Mouse (Mus musculus): ENCODE measurements around the gene Olfr890. TPM values are rescaled to one million over a fixed set of nuclear protein-coding genes. Genes with fewer than 3 reads are reported as not detected.
"Not testable (repeated sequence)": the region's sequence is repeated elsewhere in the genome, so short reads cannot be mapped to it uniquely, and the experiment has no call there.

Gene Olfr890
- total RNA-seq (2014; rRNA removed): not detected in 2 replicates
- not detected in 2 replicates for polyA plus RNA-seq (2015; fragmentation: Nextera tagmentation; extraction: Ambion mirVana)

- no peak within 1 kb of the TSS for H3K4me2 ChIP-seq (ENCODE audit: low read depth)
- no peak for ATAC-seq
- H3K9ac ChIP-seq: no peak within 1 kb of the TSS
- H3K27me3 ChIP-seq (ENCODE audit: insufficient read depth, low read length): no peaks in the 10 kb centered on the region
- H3K4me1 ChIP-seq (ENCODE audit: insufficient read depth): no peaks in the 10 kb centered on the region
- H3K36me3 ChIP-seq (ENCODE audit: insufficient read depth): no peaks in the 10 kb centered on the region
- DNase-seq: no peak
- TF ChIP-seq CTCF (IDR thresholded peaks at IDR 0.05; ENCODE audit: low read depth): no peak
- H3K4me3 ChIP-seq (ENCODE audit: low read depth, low read length): no peak within 1 kb of the TSS
- H3K9me3 ChIP-seq (ENCODE audit: low read length): no peaks in the 10 kb centered on the region
- no peak within 1 kb of the TSS for H3K27ac ChIP-seq (ENCODE audit: low read depth, low read length)
These were observed at the start of gene Olfr890 for GRCm38 (mm10) chr9:38142217-38142616. Olfr890 (plus strand) TSS chr9:38142517.

GRCm38 (mm10) chr9:38107828-38108227 is 34.5 kb upstream of the Olfr890 start, which contains the start of gene Olfr888:
Olfr888 (plus strand) TSS chr9:38108128.
- Histone ChIP-seq H3K27me3 (ENCODE audit: insufficient read depth, low read length) (no peaks in the 10 kb centered on the region), H3K9ac (no peak within 1 kb of the TSS), H3K9me3 (ENCODE audit: low read length) (no peaks in the 10 kb centered on the region), H3K4me1 (ENCODE audit: insufficient read depth) (no peaks in the 10 kb centered on the region), H3K4me3 (ENCODE audit: low read depth, low read length) (no peak within 1 kb of the TSS), H3K4me2 (ENCODE audit: low read depth) (no peak within 1 kb of the TSS), H3K36me3 (ENCODE audit: insufficient read depth) (no peaks in the 10 kb centered on the region), H3K27ac (ENCODE audit: low read depth, low read length) (no peak within 1 kb of the TSS)
- TF ChIP-seq CTCF (IDR thresholded peaks at IDR 0.05; ENCODE audit: low read depth): no peak
- WGBS: 82% methylated on average over 1 of the region's 1 CpGs
- no peak for ATAC-seq
- no peak for DNase-seq

- Histone ChIP-seq H3K4me2 (ENCODE audit: low read depth) (no peak within 1 kb of the TSS), H3K9me3 (ENCODE audit: low read length) (no peaks in the 10 kb centered on the region), H3K27me3 (ENCODE audit: insufficient read depth, low read length) (no peaks in the 10 kb centered on the region), H3K9ac (no peak within 1 kb of the TSS), H3K4me1 (ENCODE audit: insufficient read depth) (no peaks in the 10 kb centered on the region), H3K36me3 (ENCODE audit: insufficient read depth) (no peaks in the 10 kb centered on the region), H3K4me3 (ENCODE audit: low read depth, low read length) (no peak within 1 kb of the TSS), H3K27ac (ENCODE audit: low read depth, low read length) (no peak within 1 kb of the TSS)
- DNase-seq (no peak), ATAC-seq (no peak)
- no peak for TF ChIP-seq CTCF (IDR thresholded peaks at IDR 0.05; ENCODE audit: low read depth)
These were observed 27.4 kb upstream of the Olfr890 start, which contains the start of gene Olfr889 for GRCm38 (mm10) chr9:38114898-38115297. Olfr889 (plus strand) TSS chr9:38115198.

GRCm38 (mm10) chr9:38168341-38168740 is 26.0 kb downstream of the Olfr890 start:
- WGBS: 37% methylated on average over 2 of the region's 2 CpGs

GRCm38 (mm10) chr9:38180721-38181120 is 38.4 kb downstream of the Olfr890 start, which contains the start of gene Olfr891:
Olfr891 (minus strand) TSS chr9:38180821.
- H3K4me2 ChIP-seq (ENCODE audit: low read depth): no peak within 1 kb of the TSS
- H3K36me3 ChIP-seq (ENCODE audit: insufficient read depth): no peaks in the 10 kb centered on the region
- no peaks in the 10 kb centered on the region for H3K27me3 ChIP-seq (ENCODE audit: insufficient read depth, low read length)
- TF ChIP-seq CTCF (IDR thresholded peaks at IDR 0.05; ENCODE audit: low read depth): no peak
- no peak within 1 kb of the TSS for H3K4me3 ChIP-seq (ENCODE audit: low read depth, low read length)
- H3K4me1 ChIP-seq (ENCODE audit: insufficient read depth): no peaks in the 10 kb centered on the region
- no peak within 1 kb of the TSS for H3K9ac ChIP-seq
- ATAC-seq (no peak), DNase-seq (no peak)
- H3K27ac ChIP-seq (ENCODE audit: low read depth, low read length): no peak within 1 kb of the TSS
- 88% methylated on average over 1 of the region's 1 CpGs for WGBS
- H3K9me3 ChIP-seq (ENCODE audit: low read length): 0 out of 2 replicates have a peak, but pooled peaks cover 3% of the 10 kb centered on the region

More at GRCm38 (mm10) chr9:38168341-38168740, 26.0 kb downstream of the Olfr890 start:
- not testable (repeated sequence) for H3K4me3 ChIP-seq (ENCODE audit: low read depth, low read length); H3K9me3 ChIP-seq (ENCODE audit: low read length); H3K4me2 ChIP-seq (ENCODE audit: low read depth); ATAC-seq; DNase-seq; H3K4me1 ChIP-seq (ENCODE audit: insufficient read depth); H3K36me3 ChIP-seq (ENCODE audit: insufficient read depth); H3K27me3 ChIP-seq (ENCODE audit: insufficient read depth, low read length); H3K9ac ChIP-seq; H3K27ac ChIP-seq (ENCODE audit: low read depth, low read length)

Other genes with a start within 250 kb of the Olfr890 start
- not detected in 2 replicates for gene Olfr145, start 245.8 kb upstream of the Olfr890 start, total RNA-seq (2014; rRNA removed)
- gene Olfr145, start 245.8 kb upstream of the Olfr890 start, polyA plus RNA-seq (2015; fragmentation: Nextera tagmentation; extraction: Ambion mirVana): not detected in 2 replicates
- gene Olfr878, start 224.7 kb upstream of the Olfr890 start, total RNA-seq (2014; rRNA removed): not detected in 2 replicates
- gene Olfr878, start 224.7 kb upstream of the Olfr890 start, polyA plus RNA-seq (2015; fragmentation: Nextera tagmentation; extraction: Ambion mirVana): not detected in 2 replicates
- gene Olfr881, start 150.7 kb upstream of the Olfr890 start, total RNA-seq (2014; rRNA removed): not detected in 2 replicates
- not detected in 2 replicates for gene Olfr881, start 150.7 kb upstream of the Olfr890 start, polyA plus RNA-seq (2015; fragmentation: Nextera tagmentation; extraction: Ambion mirVana)
- gene Olfr883, start 116.7 kb upstream of the Olfr890 start, total RNA-seq (2014; rRNA removed): not detected in 2 replicates
- not detected in 2 replicates for gene Olfr883, start 116.7 kb upstream of the Olfr890 start, polyA plus RNA-seq (2015; fragmentation: Nextera tagmentation; extraction: Ambion mirVana)
- not detected in 2 replicates for gene Olfr884, start 96.0 kb upstream of the Olfr890 start, total RNA-seq (2014; rRNA removed)
- not detected in 2 replicates for gene Olfr884, start 96.0 kb upstream of the Olfr890 start, polyA plus RNA-seq (2015; fragmentation: Nextera tagmentation; extraction: Ambion mirVana)
- gene Olfr885, start 81.2 kb upstream of the Olfr890 start, total RNA-seq (2014; rRNA removed): not detected in 2 replicates
- gene Olfr885, start 81.2 kb upstream of the Olfr890 start, polyA plus RNA-seq (2015; fragmentation: Nextera tagmentation; extraction: Ambion mirVana): not detected in 2 replicates
- gene Olfr887, start 58.4 kb upstream of the Olfr890 start, total RNA-seq (2014; rRNA removed): not detected in 2 replicates
- not detected in 2 replicates for gene Olfr887, start 58.4 kb upstream of the Olfr890 start, polyA plus RNA-seq (2015; fragmentation: Nextera tagmentation; extraction: Ambion mirVana)
- gene Olfr888, start 34.4 kb upstream of the Olfr890 start, total RNA-seq (2014; rRNA removed): not detected in 2 replicates
- gene Olfr888, start 34.4 kb upstream of the Olfr890 start, polyA plus RNA-seq (2015; fragmentation: Nextera tagmentation; extraction: Ambion mirVana): not detected in 2 replicates
- not detected in 2 replicates for gene Olfr889, start 27.3 kb upstream of the Olfr890 start, total RNA-seq (2014; rRNA removed)
- gene Olfr889, start 27.3 kb upstream of the Olfr890 start, polyA plus RNA-seq (2015; fragmentation: Nextera tagmentation; extraction: Ambion mirVana): 0.02 and 0.04 TPM in 2 replicates
- gene Olfr891, start 38.3 kb downstream of the Olfr890 start, total RNA-seq (2014; rRNA removed): not detected in 2 replicates
- gene Olfr891, start 38.3 kb downstream of the Olfr890 start, polyA plus RNA-seq (2015; fragmentation: Nextera tagmentation; extraction: Ambion mirVana): not detected in 2 replicates
- gene Olfr893, start 65.8 kb downstream of the Olfr890 start, total RNA-seq (2014; rRNA removed): not detected in 2 replicates
- gene Olfr893, start 65.8 kb downstream of the Olfr890 start, polyA plus RNA-seq (2015; fragmentation: Nextera tagmentation; extraction: Ambion mirVana): not detected in 2 replicates
- gene Olfr894, start 75.5 kb downstream of the Olfr890 start, total RNA-seq (2014; rRNA removed): not detected in 2 replicates
- gene Olfr894, start 75.5 kb downstream of the Olfr890 start, polyA plus RNA-seq (2015; fragmentation: Nextera tagmentation; extraction: Ambion mirVana): not detected in 2 replicates
- gene Olfr143, start 110.3 kb downstream of the Olfr890 start, total RNA-seq (2014; rRNA removed): not detected in 2 replicates
- not detected in 2 replicates for gene Olfr143, start 110.3 kb downstream of the Olfr890 start, polyA plus RNA-seq (2015; fragmentation: Nextera tagmentation; extraction: Ambion mirVana)
- gene Olfr895, start 125.3 kb downstream of the Olfr890 start, total RNA-seq (2014; rRNA removed): not detected in 2 replicates
- gene Olfr895, start 125.3 kb downstream of the Olfr890 start, polyA plus RNA-seq (2015; fragmentation: Nextera tagmentation; extraction: Ambion mirVana): not detected in 2 replicates
- gene Olfr896-ps1, start 148.6 kb downstream of the Olfr890 start, total RNA-seq (2014; rRNA removed): not detected in 2 replicates
- not detected in 2 replicates for gene Olfr896-ps1, start 148.6 kb downstream of the Olfr890 start, polyA plus RNA-seq (2015; fragmentation: Nextera tagmentation; extraction: Ambion mirVana)
- not detected in 2 replicates for gene Olfr25, start 186.5 kb downstream of the Olfr890 start, total RNA-seq (2014; rRNA removed)
- gene Olfr25, start 186.5 kb downstream of the Olfr890 start, polyA plus RNA-seq (2015; fragmentation: Nextera tagmentation; extraction: Ambion mirVana): not detected in 2 replicates
- gene Olfr898, start 205.9 kb downstream of the Olfr890 start, total RNA-seq (2014; rRNA removed): not detected in 2 replicates
- not detected in 2 replicates for gene Olfr898, start 205.9 kb downstream of the Olfr890 start, polyA plus RNA-seq (2015; fragmentation: Nextera tagmentation; extraction: Ambion mirVana)
- not detected in 2 replicates for gene Olfr250, start 224.4 kb downstream of the Olfr890 start, total RNA-seq (2014; rRNA removed)
- gene Olfr250, start 224.4 kb downstream of the Olfr890 start, polyA plus RNA-seq (2015; fragmentation: Nextera tagmentation; extraction: Ambion mirVana): not detected in 2 replicates
- gene Olfr251, start 234.6 kb downstream of the Olfr890 start, total RNA-seq (2014; rRNA removed): not detected in 2 replicates
- gene Olfr251, start 234.6 kb downstream of the Olfr890 start, polyA plus RNA-seq (2015; fragmentation: Nextera tagmentation; extraction: Ambion mirVana): not detected in 2 replicates